Mouse (Mus musculus): ENCODE measurements around the gene Rasal3.

Rasal3 gene

GRCm38 (mm10) chr17:32388370-32389100, 14.8 kb downstream of the Rasal3 start:
- DNase-seq (ENCODE audit: low spot score in 2 of 2) = no peak

DNA sequence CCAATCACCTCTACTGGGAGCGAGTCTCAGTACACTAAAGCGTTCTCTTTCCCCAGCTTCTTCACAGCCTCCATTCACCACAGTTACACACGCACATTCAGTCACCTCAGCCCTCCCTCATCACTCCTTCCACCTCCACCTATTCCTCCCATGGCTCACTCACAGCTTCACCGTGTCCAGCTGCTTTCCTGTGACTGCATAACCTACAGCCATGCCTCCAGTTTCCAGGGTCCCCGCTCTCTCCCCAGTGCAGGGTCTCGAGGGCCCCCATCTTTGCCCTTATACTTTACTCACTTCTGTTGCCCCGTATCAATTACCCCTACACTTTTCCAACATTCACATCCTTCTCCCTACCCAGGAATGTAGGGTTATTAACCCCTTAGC, 15.4 kb downstream of the Rasal3 start:
- DNase-seq (ENCODE audit: low spot score in 2 of 2) = no peak

GRCm38 (mm10) chr17:32386659-32387432, 16.5 kb downstream of the Rasal3 start:
- no peak for DNase-seq (ENCODE audit: low spot score in 2 of 2)

GRCm38 (mm10) chr17:32383661-32384060, 19.7 kb downstream of the Rasal3 start:
- DNase-seq (ENCODE audit: low spot score in 2 of 2) = peak in 1 of 2 experiments; percentile 39

DNA sequence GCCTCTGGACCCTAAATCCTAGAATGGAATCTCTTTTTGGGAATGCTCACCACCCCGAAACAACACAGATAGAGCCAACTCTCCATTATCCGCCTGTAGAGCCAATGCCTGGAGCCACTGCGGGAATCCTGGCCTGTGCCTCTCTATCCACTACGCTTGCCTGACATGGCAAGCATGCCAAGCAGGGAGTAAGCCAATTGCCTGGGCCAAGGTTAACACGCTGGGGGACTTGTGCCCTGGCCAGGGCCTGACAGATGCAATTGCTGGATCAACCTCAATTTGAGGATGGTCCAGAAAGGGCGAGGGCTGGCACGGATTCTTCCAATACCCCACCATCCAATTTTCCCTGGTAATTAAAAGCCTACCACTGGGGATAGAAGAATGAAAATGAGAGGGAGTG, 20.8 kb downstream of the Rasal3 start:
- DNase-seq (ENCODE audit: low spot score in 2 of 2) = peak in 1 of 2 experiments; percentile 84

- no peak for DNase-seq (ENCODE audit: low spot score in 2 of 2)
These were observed 24.6 kb downstream of the Rasal3 start for GRCm38 (mm10) chr17:32378786-32379185.

DNA sequence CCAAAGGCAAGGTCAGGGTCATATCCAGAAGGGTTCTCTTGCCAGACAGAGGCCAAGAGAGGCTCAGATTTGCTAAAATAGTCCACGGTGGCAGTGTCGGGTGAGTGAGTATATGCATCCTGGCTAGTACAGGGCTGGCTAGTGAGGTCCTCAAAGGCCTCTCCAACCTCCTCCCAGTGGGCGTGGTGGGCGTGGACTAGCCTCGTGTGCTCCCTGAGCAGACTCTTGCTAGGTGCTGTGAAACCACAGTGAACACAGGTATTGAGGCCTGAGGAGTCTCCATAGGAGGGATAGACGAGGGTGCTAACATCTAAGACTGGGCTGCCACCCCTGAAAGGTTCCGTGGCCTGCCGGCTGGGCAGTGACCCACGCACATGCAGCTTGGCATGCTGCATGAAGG, 26.2 kb downstream of the Rasal3 start:
- DNase-seq (ENCODE audit: low spot score in 2 of 2) = peak in 1 of 2 experiments; percentile 15

GRCm38 (mm10) chr17:32376475-32376874, 26.9 kb downstream of the Rasal3 start:
- DNase-seq (ENCODE audit: low spot score in 2 of 2) = peak in 1 of 2 experiments; percentile 12

DNA sequence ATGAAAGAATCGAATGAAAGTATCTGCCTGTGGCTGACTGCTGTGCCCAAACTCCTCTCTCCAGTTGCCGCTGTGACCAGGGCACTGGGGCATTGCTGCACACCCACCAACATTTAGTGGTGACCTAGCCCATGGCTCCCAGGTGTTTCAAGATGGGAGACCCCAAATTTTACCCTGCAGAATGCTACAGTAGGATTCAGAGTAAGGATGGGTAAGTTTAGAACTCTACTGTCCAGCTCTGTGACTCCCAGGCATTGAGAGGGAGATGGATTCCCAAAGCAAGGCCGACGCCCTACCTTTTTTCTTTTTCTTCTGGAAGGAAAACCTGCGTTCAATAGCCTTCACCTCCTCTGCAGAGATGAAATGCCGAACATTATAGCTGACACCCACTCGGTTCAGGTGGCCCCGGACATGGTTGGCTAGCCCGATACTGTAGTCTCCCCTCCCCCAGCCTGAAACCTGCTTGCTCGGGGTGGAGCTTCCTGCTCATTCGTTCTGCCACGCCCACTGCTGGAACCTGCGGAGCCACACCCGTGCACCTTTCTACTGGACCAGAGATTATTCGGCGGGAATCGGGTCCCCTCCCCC, 34.3 kb downstream of the Rasal3 start:
- DNase-seq (ENCODE audit: low spot score in 2 of 2) = peak in 1 of 2 experiments; percentile 12

DNA sequence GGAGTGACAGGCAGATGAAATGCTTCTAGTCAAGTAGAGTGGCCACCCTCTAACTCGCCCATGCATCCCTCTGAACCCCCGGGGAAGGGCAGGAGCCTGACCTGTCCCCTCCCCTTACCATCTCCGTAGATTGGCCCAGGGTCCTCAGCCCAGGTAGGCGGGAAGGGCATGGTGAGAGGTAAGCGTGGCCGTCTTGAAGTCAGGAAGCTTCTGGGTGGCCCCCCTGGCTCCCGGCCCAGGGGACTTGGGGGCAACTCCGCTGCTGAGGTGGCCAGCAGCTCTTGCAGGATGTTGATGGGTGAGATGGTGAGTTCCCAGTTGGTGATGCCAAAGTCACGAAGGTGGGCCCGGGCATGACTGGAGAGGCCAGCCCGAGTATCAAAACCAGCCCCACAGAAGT, 35.7 kb downstream of the Rasal3 start:
- no peak for DNase-seq (ENCODE audit: low spot score in 2 of 2)

- DNase-seq (ENCODE audit: low spot score in 2 of 2) = no peak
These were observed 38.1 kb downstream of the Rasal3 start for GRCm38 (mm10) chr17:32365296-32365695.

DNA sequence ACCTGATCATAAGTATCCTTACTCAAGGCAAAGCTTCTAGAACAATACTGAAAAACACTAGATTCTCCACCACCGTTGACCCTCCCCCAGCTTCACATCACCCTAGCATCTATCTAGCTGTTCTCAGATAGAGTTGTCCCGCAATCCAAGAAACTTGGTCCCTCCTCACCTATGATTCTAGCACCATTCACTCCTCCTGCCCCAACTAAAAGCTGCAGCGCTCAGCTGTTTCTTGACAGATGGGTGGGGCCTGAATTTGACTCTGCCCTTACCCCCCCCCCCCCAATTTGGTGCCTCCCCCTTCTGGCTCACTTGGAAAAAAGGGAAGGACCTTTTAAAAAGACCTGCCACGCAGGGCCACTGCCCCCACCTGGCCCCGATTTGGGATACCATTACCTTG, 38.5 kb downstream of the Rasal3 start:
- DNase-seq (ENCODE audit: low spot score in 2 of 2) = no peak

- DNase-seq (ENCODE audit: low spot score in 2 of 2) = peak; percentile 77 to 88
These were observed 39.1 kb downstream of the Rasal3 start for GRCm38 (mm10) chr17:32364331-32364730.

- DNase-seq (ENCODE audit: low spot score in 2 of 2) = no peak
These were observed 39.5 kb downstream of the Rasal3 start for GRCm38 (mm10) chr17:32363821-32364301.

- no peak for DNase-seq (ENCODE audit: low spot score in 2 of 2)
These were observed 40.7 kb downstream of the Rasal3 start for GRCm38 (mm10) chr17:32362686-32363085.

DNA sequence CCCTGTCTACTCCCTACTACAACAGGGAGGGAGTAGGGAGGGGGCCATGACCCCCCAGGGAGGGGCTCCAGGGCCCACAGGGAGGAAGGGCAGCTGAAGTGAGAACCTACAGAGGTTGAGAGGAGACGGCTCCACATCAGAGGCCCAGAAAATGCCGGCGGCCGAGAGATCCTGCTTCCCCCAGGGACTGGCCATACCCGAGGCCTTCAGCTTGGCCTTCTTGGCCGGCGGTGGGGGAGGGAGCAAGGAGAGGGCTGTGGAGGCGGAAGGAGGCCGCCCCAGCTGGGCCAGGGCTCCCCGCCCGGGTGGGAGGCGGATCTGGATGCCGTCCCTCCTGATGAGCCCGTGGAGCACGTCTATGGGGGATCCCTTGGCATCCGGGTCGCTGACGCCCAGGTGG, 43.5 kb downstream of the Rasal3 start:
- no peak for DNase-seq (ENCODE audit: low spot score in 2 of 2)

- DNase-seq (ENCODE audit: low spot score in 2 of 2) = no peak
These were observed 44.4 kb downstream of the Rasal3 start for GRCm38 (mm10) chr17:32358943-32359340.

DNA sequence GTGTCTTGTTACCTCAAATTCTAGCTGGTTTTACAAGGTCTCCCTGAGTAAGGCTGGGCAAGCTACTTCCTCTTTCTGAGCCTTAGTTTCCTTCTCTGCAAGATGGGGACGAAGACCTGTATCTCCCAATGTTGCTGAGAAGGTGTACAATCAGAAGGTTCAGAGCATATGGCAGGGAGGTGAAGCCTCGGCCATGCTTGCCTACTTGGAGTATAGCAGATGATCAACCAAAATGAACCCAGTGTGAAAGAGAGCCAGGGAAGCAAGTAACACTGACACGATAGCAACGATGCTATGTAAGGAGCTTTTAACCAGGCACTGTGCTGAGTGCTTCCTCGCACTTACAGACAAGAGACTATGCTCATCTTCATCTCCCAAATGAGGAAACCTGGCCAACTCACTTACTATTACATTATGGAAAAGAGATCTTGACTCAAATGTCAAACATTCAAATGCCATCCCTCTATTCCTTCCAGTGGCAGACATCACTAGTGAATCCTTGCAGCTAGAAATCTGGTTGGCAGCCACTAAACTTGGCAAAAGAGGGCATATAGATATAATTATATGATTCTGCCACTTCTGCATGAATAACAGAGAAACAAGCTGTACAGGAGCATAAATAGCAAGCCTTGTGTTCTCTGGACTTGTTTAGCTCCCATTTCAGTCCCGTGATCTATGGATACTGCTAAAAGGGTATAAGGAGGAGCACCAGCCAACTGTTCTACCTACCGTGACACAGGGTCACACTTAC, 45.0 kb downstream of the Rasal3 start:
- no peak for DNase-seq (ENCODE audit: low spot score in 2 of 2)

DNA sequence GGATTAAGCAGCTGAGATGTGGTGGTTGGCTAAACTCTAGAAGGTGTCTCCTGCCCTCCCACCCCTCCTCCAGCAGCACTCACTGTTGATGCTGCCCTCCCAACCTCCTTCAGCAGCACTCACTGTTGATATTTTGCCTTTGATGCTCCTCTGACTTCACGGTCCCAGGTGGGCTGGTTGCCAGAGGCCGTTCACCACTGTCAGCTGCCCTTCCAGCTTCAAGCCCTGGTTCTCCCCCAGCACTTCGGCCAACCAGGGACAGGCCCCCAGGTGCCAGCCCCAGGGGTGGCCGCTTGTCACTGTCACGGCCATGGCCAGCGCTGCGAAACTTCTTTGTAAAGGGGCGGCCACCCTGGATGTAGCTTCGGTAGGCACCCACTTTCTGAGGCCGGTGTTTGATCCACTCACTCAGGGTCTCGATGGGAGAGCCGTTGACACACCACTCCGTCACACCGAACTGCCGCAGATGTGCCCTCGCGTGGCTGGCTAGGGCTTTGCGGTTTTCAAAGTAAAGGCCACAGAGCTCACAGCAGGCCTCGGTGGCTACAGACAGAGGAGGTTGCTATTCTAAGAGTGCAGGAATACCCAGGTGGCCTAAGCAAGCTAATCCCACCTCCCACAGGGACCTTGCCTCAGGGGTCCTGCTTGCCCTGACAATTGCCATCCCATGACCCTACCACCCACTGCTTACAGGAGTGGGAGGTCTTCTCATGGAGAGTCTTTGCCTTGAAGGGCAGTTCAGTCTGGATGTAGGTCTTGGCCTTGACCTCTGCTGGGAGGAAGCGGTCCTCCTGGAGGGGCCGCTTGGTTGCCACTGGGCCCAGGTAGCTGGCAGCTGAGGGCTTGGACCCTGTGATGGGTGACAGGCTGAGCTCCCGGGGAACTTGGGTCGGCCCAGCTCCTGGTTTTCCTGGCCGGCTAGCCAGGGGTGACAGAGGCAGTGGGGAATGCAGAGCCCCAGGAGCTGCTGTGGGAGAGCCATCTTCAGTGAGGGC, 46.3 kb downstream of the Rasal3 start:
- no peak for DNase-seq (ENCODE audit: low spot score in 2 of 2)

- no peak for DNase-seq (ENCODE audit: low spot score in 2 of 2)
These were observed 47.1 kb downstream of the Rasal3 start for GRCm38 (mm10) chr17:32356281-32356680.

DNA sequence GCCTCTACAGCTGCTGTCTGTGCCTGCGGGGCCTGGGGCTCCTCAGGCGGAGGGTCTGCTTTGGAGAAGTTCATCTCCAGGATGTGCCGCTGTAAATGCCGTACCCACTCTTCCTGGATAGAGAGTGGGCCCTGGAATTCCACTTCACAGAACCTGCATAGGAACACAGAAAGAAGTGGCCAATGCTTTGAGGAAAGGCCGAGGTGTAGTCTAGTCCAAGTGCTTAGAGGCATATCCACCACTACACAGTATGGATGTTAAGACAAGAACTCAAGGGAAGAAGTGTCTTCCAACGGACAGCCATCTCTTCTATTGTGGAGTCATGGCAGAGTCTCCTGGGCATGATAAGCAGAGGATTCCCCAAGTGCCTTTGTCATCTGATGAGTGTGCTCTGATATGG, 48.4 kb downstream of the Rasal3 start:
- DNase-seq (ENCODE audit: low spot score in 2 of 2) = no peak

Measured in cerebellum, postnatal 4 days (tissue).